8 mouse cellular contexts compared by ENCODE assay signal in the genomic region with DNA sequence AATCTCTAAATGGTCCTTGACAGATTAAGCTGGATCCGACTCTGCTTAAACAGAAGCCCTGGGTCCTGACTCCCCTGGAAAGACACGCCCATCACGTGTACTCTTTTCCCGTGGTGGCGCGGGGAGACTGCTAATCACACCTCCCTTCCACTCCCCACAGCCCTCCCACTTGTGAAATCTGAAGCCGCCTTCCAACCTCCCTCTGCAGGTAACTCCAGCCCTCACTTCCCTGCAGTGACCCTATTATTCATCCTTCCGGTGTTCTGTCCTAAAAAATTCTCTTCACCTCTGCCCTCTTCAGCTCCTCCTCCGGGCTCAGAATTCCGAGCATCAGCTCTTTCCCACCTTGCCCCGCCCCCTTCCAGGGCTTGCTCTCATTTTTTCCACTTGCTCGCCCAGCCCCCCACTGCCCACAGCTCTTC. TPM values are rescaled to one million over a fixed set of nuclear protein-coding genes. Genes with fewer than 3 reads are reported as not detected.
DNase-seq lines count a peak whose midpoint lies in the region; ATAC-seq and TF ChIP-seq lines count a peak whose summit lies in the region.

No protein-coding gene starts in this region.

- WGBS in hindbrain, embryonic 16.5 days, result under 1% methylated on average over 12 of the region's 12 CpGs
- WGBS in lung, embryonic 16.5 days, result under 1% methylated on average over 12 of the region's 12 CpGs

- no peak for TF ChIP-seq CTCF in testis, adult 2 months (IDR thresholded peaks at IDR 0.05; ENCODE audit: control insufficient read depth, insufficient read depth, insufficient replicate concordance, low read depth, low read length)

- no peak for DNase-seq in testis, postnatal 14 days (ENCODE audit: low spot score)
- DNase-seq in testis, postnatal 10 days (ENCODE audit: low spot score), result peak; percentile 62
- no peak for DNase-seq in layer of hippocampus, postnatal 14 days (ENCODE audit: low spot score in 2 of 2)
- no peak for DNase-seq in thymus, postnatal 10 days (ENCODE audit: low spot score in 2 of 2)
- DNase-seq in urinary bladder, adult 2 months (ENCODE audit: low spot score), result no peak

- no peak overlapping the region; the same call in 1 of the 2 replicates for H3K9ac ChIP-seq in hindbrain, embryonic 16.5 days (ENCODE audit: low read depth, low read length)
- no peak overlapping the region for H3K9ac ChIP-seq in lung, embryonic 16.5 days (ENCODE audit: low read length)

- ATAC-seq in hindbrain, embryonic 16.5 days, result no peak
- ATAC-seq in lung, embryonic 16.5 days (ENCODE audit: low read depth), result peak; percentile 68

- no peaks in the 10 kb centered on the region for H3K9me3 ChIP-seq in hindbrain, embryonic 16.5 days (ENCODE audit: control insufficient read depth, low read length)
- H3K9me3 ChIP-seq in lung, embryonic 16.5 days (ENCODE audit: control insufficient read depth, low read length), result no peaks in the 10 kb centered on the region

- H3K4me1 ChIP-seq in testis, adult 2 months (ENCODE audit: control insufficient read depth, insufficient read depth, low read length), result peaks cover 8% of the 10 kb centered on the region
- peaks cover 21% of the 10 kb centered on the region for H3K4me1 ChIP-seq in hindbrain, embryonic 16.5 days (ENCODE audit: control insufficient read depth, insufficient read depth, low read depth, low read length)
- peaks cover 28% of the 10 kb centered on the region for H3K4me1 ChIP-seq in lung, embryonic 16.5 days (replicated peaks; ENCODE audit: control insufficient read depth, insufficient read depth, low read length)

- H3K4me2 ChIP-seq in hindbrain, embryonic 16.5 days (ENCODE audit: low read length), result peak overlapping the region; percentile 25
- H3K4me2 ChIP-seq in lung, embryonic 16.5 days (ENCODE audit: low read depth, low read length), result peak overlapping the region; percentile 44

- no peaks in the 10 kb centered on the region for H3K36me3 ChIP-seq in testis, adult 2 months (ENCODE audit: control insufficient read depth, insufficient read depth, low read length)
- no peaks in the 10 kb centered on the region for H3K36me3 ChIP-seq in hindbrain, embryonic 16.5 days (ENCODE audit: control insufficient read depth, insufficient read depth, low read length)
- H3K36me3 ChIP-seq in lung, embryonic 16.5 days (ENCODE audit: control insufficient read depth, insufficient read depth, low read length), result no peaks in the 10 kb centered on the region

- H3K27me3 ChIP-seq in testis, adult 2 months (ENCODE audit: control insufficient read depth, insufficient read depth, low read length), result no peaks in the 10 kb centered on the region
- 0 out of 2 replicates have a peak, but pooled peaks cover 2% of the 10 kb centered on the region for H3K27me3 ChIP-seq in hindbrain, embryonic 16.5 days (replicated peaks; ENCODE audit: control insufficient read depth, insufficient read depth, low read length)
- no peaks in the 10 kb centered on the region; the same call in 1 of the 2 replicates for H3K27me3 ChIP-seq in lung, embryonic 16.5 days (ENCODE audit: control insufficient read depth, insufficient read depth, low read depth, low read length)

- no peak for TF ChIP-seq POLR2A in testis, adult 2 months (IDR thresholded peaks at IDR 0.05; ENCODE audit: control insufficient read depth, low read depth, low read length)

- H3K4me3 ChIP-seq in testis, adult 2 months (ENCODE audit: control insufficient read depth, low read depth, low read length), result peak overlapping the region; percentile 26
- H3K4me3 ChIP-seq in hindbrain, embryonic 16.5 days (ENCODE audit: low read length), result no peak overlapping the region
- no peak overlapping the region for H3K4me3 ChIP-seq in lung, embryonic 16.5 days (ENCODE audit: low read length)

- H3K27ac ChIP-seq in testis, adult 2 months (ENCODE audit: control insufficient read depth, insufficient read depth, low read depth, low read length), result no peak overlapping the region
- H3K27ac ChIP-seq in hindbrain, embryonic 16.5 days (ENCODE audit: low read depth, low read length), result no peak overlapping the region
- H3K27ac ChIP-seq in lung, embryonic 16.5 days (ENCODE audit: low read length), result peak overlapping the region; percentile 87

RNA-seq across cellular contexts. Expression of gene Nectin1, which starts 5.9 kb away (rescaled TPM):
- 2.2 and 2.8 TPM in 2 replicates for polyA plus RNA-seq in testis, adult 2 months (2012; rRNA removed)
- 12.9 and 15.5 TPM in 2 replicates for polyA plus RNA-seq in hindbrain, embryonic 16.5 days (2015; fragmentation: Nextera tagmentation; extraction: Ambion mirVana)
- 3.9 and 4.6 TPM in 2 replicates for polyA plus RNA-seq in lung, embryonic 16.5 days (2015; fragmentation: Nextera tagmentation; extraction: Ambion mirVana)
- total RNA-seq in layer of hippocampus, postnatal 14 days (2021), result 100 to 1,000 TPM; 109 to 113 TPM
- polyA plus RNA-seq in urinary bladder, adult 2 months (2012; rRNA removed), result 13.8 and 28.1 TPM in 2 replicates
